9 mouse cellular contexts compared by ENCODE assay signal in the genomic region with DNA sequence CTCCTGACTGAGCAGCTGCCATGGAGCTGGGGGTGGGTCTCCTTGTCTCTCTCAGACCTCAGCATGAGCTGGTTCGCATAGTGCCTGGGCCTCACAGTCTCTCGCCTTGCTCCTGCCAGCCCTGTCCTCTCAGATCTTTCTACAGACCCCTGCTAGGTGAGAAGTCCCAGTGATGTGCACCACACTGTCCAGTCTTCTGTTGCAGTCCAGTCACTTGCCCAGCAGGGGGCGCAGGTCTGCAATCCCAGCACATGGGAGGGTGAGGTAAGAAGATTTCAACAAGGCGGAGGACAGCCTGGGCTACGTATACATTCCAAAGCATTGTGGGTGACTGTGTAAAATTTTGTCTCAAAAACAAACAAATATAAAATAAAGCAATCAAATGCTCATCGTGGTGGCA. TPM values are rescaled to one million over a fixed set of nuclear protein-coding genes. Genes with fewer than 3 reads are reported as not detected.
DNase-seq lines count a peak whose midpoint lies in the region; ATAC-seq lines count a peak whose summit lies in the region.
"Had no signal": no experiment of that assay in that cellular context is flagged by ENCODE, and none has a peak within 500 bp of the region (broad histone marks: within the 10 kb centered on the region; RNA-seq: fewer than 3 reads in every experiment).

No protein-coding gene starts in this region.

- H3K4me1 ChIP-seq in kidney, embryonic 15.5 days, result peaks cover 27% of the 10 kb centered on the region
- peaks cover 27% of the 10 kb centered on the region for H3K4me1 ChIP-seq in liver, embryonic 16.5 days (ENCODE audit: control insufficient read depth, low read depth, low read length)

- no peak overlapping the region for H3K9ac ChIP-seq in kidney, embryonic 15.5 days
- no peak overlapping the region for H3K9ac ChIP-seq in liver, embryonic 16.5 days (ENCODE audit: low read depth, low read length)

- WGBS in kidney, embryonic 15.5 days, result 46% methylated on average over 6 of the region's 6 CpGs
- WGBS in liver, embryonic 16.5 days (ENCODE audit: insufficient replicate concordance), result 33% methylated on average over 6 of the region's 6 CpGs

- no peak overlapping the region for H3K4me2 ChIP-seq in kidney, embryonic 15.5 days
- H3K4me2 ChIP-seq in liver, embryonic 16.5 days (ENCODE audit: low read depth, low read length), result no peak overlapping the region

- intact Hi-C loops in heart, postnatal 14 days (cut with DNase I), result no loop called here

- peak; percentile 35 for DNase-seq in kidney, adult 11 months
- peak; percentile 92 for DNase-seq in ES-CJ7 (ENCODE audit: low read depth, low spot score)
- DNase-seq in c-Kit-positive CD71-negative TER-119-negative erythroid progenitor cells, embryonic 14.5 days (ENCODE audit: low read depth), result peak; percentile 76
- DNase-seq in heart, postnatal 14 days, result peak; percentile 52 to 57
- DNase-seq in right cerebral cortex, postnatal 4 days, result peak; percentile 60
- no peak for DNase-seq in yolk sac, embryonic 10.5 days (ENCODE audit: low spot score)

- ATAC-seq in kidney, embryonic 15.5 days (replicated peaks; ENCODE audit: low FRiP score), result no peak
- peak; percentile 54; the same call in 1 of the 2 replicates for ATAC-seq in liver, embryonic 16.5 days (ENCODE audit: low read depth)

- no peak overlapping the region for H3K4me3 ChIP-seq in kidney, embryonic 15.5 days (replicated peaks)
- no peak overlapping the region for H3K4me3 ChIP-seq in liver, embryonic 16.5 days (ENCODE audit: low read depth, low read length)
- H3K4me3 ChIP-seq: megakaryocyte, embryonic 14.5 days had no signal

- no peak overlapping the region for H3K27ac ChIP-seq in kidney, embryonic 15.5 days
- no peak overlapping the region for H3K27ac ChIP-seq in liver, embryonic 16.5 days (ENCODE audit: low read length)

- no peaks in the 10 kb centered on the region for H3K36me3 ChIP-seq in kidney, embryonic 15.5 days
- H3K36me3 ChIP-seq in liver, embryonic 16.5 days (ENCODE audit: control insufficient read depth, insufficient read depth), result no peaks in the 10 kb centered on the region

- H3K9me3 ChIP-seq in kidney, embryonic 15.5 days (replicated peaks), result no peaks in the 10 kb centered on the region
- no peaks in the 10 kb centered on the region for H3K9me3 ChIP-seq in liver, embryonic 16.5 days (replicated peaks; ENCODE audit: control insufficient read depth, low read length)
- H3K9me3 ChIP-seq: megakaryocyte, embryonic 14.5 days had no signal

- no peaks in the 10 kb centered on the region for H3K27me3 ChIP-seq in kidney, embryonic 15.5 days
- no peaks in the 10 kb centered on the region for H3K27me3 ChIP-seq in liver, embryonic 16.5 days (ENCODE audit: control insufficient read depth, insufficient read depth, low read depth, low read length)

RNA-seq across cellular contexts. Expression of a gene that starts 10.6 kb away (rescaled TPM):
- 16.7 and 19.0 TPM in 2 replicates for polyA plus RNA-seq in kidney, embryonic 15.5 days (2015; fragmentation: Nextera tagmentation; extraction: Ambion mirVana)
- not detected for total RNA-seq in heart, postnatal 14 days (2021)
- 74.1 and 76.6 TPM in 2 replicates for polyA plus RNA-seq in liver, embryonic 16.5 days (2015; fragmentation: Nextera tagmentation; extraction: Ambion mirVana)

RNA-seq across cellular contexts. Expression of a gene that starts 20.3 kb away (rescaled TPM):
- polyA plus RNA-seq in kidney, embryonic 15.5 days (2015; fragmentation: Nextera tagmentation; extraction: Ambion mirVana), result 3.3 and 3.8 TPM in 2 replicates
- total RNA-seq in heart, postnatal 14 days (2021), result 1 to 10 TPM; 1.4 to 3.0 TPM
- 8.1 and 8.7 TPM in 2 replicates for polyA plus RNA-seq in liver, embryonic 16.5 days (2015; fragmentation: Nextera tagmentation; extraction: Ambion mirVana)

RNA-seq across cellular contexts. Expression of a gene that starts 24.3 kb away (rescaled TPM):
- not detected in 2 replicates for polyA plus RNA-seq in kidney, embryonic 15.5 days (2015; fragmentation: Nextera tagmentation; extraction: Ambion mirVana)
- total RNA-seq in heart, postnatal 14 days (2021), result not detected
- polyA plus RNA-seq in liver, embryonic 16.5 days (2015; fragmentation: Nextera tagmentation; extraction: Ambion mirVana), result 0.58 TPM in 1 of 2 replicates, not detected in the other

RNA-seq across cellular contexts. Expression of a gene that starts 26.2 kb away (rescaled TPM):
- polyA plus RNA-seq in kidney, embryonic 15.5 days (2015; fragmentation: Nextera tagmentation; extraction: Ambion mirVana), result 0.32 and 0.37 TPM in 2 replicates
- 1 to 10 TPM in 1 of 2 experiments, under 1 TPM in 1; 0.38 to 2.0 TPM for total RNA-seq in heart, postnatal 14 days (2021)
- 5.5 and 6.3 TPM in 2 replicates for polyA plus RNA-seq in liver, embryonic 16.5 days (2015; fragmentation: Nextera tagmentation; extraction: Ambion mirVana)
